Mouse (Mus musculus) common myeloid progenitor, adult 5-6 weeks (primary cell): ENCODE results near the gene Jmjd8. TPM values are rescaled to one million over a fixed set of nuclear protein-coding genes. Genes with fewer than 3 reads are reported as not detected.

Source experiments
- ATAC-seq: replicated peaks from 2 replicates; pipeline ENCODE4 v1.8.0; 2016; ENCODE audit warnings: low read depth, mild to moderate bottlenecking, moderate TSS enrichment, inconsistent platforms; ENCODE audit not compliant: poor library complexity, severe bottlenecking
- total RNA-seq: library from RNA; stranded (forward); fragments of 200-1000, 187-1606 nt; gene quantifications from 2 replicates; pipeline ENCODE4 v1.2.3, GENCODE M21; 2017

The Jmjd8 gene
- total RNA-seq, 1 experiment from 2014 or later: 15.4 TPM

GRCm38 (mm10) chr17:25874721-25875170 is 46.1 kb downstream of the Jmjd8 start, which contains the start of gene Mettl26:
Gene Mettl26 (plus strand): TSS chr17:25875074.
- ATAC-seq: peak; percentile 74

GRCm38 (mm10) chr17:25875171-25876136 is 46.8 kb downstream of the Jmjd8 start:
- peak; percentile 81 for ATAC-seq

- no peak for ATAC-seq
Observed at GRCm38 (mm10) chr17:25876347-25876915, 47.8 kb downstream of the Jmjd8 start.

- ATAC-seq: no peak
Observed at GRCm38 (mm10) chr17:25877025-25877424, 48.4 kb downstream of the Jmjd8 start.

- ATAC-seq: no peak
Observed at GRCm38 (mm10) chr17:25877741-25878610, 49.3 kb downstream of the Jmjd8 start.

GRCm38 (mm10) chr17:25878611-25879180 is 50.0 kb downstream of the Jmjd8 start:
- no peak for ATAC-seq

GRCm38 (mm10) chr17:25879261-25879660 is 50.6 kb downstream of the Jmjd8 start:
- ATAC-seq: no peak

- ATAC-seq: no peak
Observed at GRCm38 (mm10) chr17:25879750-25880149, 51.1 kb downstream of the Jmjd8 start.

GRCm38 (mm10) chr17:25880196-25880910 is 51.7 kb downstream of the Jmjd8 start, which contains the start of gene Wfikkn1:
Gene Wfikkn1 (minus strand): TSS chr17:25880858.
- ATAC-seq: no peak

GRCm38 (mm10) chr17:25880913-25881641 is 52.4 kb downstream of the Jmjd8 start:
- ATAC-seq: no peak

Other genes with a start within 250 kb of the Jmjd8 start
- gene Lmf1, start 249.8 kb upstream of the Jmjd8 start, total RNA-seq: 9.0 and 11.7 TPM in 2 replicates
- not detected in 2 replicates for gene Gng13, start 111.7 kb upstream of the Jmjd8 start, total RNA-seq
- 17.0 and 28.5 TPM in 2 replicates for gene Chtf18, start 101.4 kb upstream of the Jmjd8 start, total RNA-seq
- gene Rpusd1, start 101.2 kb upstream of the Jmjd8 start, total RNA-seq: 3.0 and 3.9 TPM in 2 replicates
- not detected in 2 replicates for gene Mslnl, start 92.8 kb upstream of the Jmjd8 start, total RNA-seq
- not detected in 2 replicates for gene Msln, start 74.5 kb upstream of the Jmjd8 start, total RNA-seq
- 8.7 and 32.7 TPM in 2 replicates for gene Narfl, start 55.1 kb upstream of the Jmjd8 start, total RNA-seq
- 13.6 and 28.4 TPM in 2 replicates for gene Haghl, start 43.2 kb upstream of the Jmjd8 start, total RNA-seq
- gene Ccdc78, start 42.3 kb upstream of the Jmjd8 start, total RNA-seq: not detected in 2 replicates
- gene Fam173a, start 36.0 kb upstream of the Jmjd8 start, total RNA-seq: 47.9 and 51.1 TPM in 2 replicates
- 4.3 TPM in 1 of 2 replicates, not detected in the other for gene AC134908.4, start 33.2 kb upstream of the Jmjd8 start, total RNA-seq
- gene Metrn, start 31.7 kb upstream of the Jmjd8 start, total RNA-seq: 26.7 and 27.8 TPM in 2 replicates
- gene Fbxl16, start 19.8 kb upstream of the Jmjd8 start, total RNA-seq: 0.18 TPM in 1 of 2 replicates, not detected in the other
- 10.2 and 21.0 TPM in 2 replicates for gene Wdr24, start 5.2 kb upstream of the Jmjd8 start, total RNA-seq
- gene Stub1, start 4.5 kb downstream of the Jmjd8 start, total RNA-seq: 60.4 and 84.7 TPM in 2 replicates
- 0.46 TPM in 1 of 2 replicates, not detected in the other for gene Rhbdl1, start 8.4 kb downstream of the Jmjd8 start, total RNA-seq
- gene Gm20683, start 12.9 kb downstream of the Jmjd8 start, total RNA-seq: not detected in 2 replicates
- 23.7 and 29.7 TPM in 2 replicates for gene Rhot2, start 16.0 kb downstream of the Jmjd8 start, total RNA-seq
- 18.6 and 23.8 TPM in 2 replicates for gene Wdr90, start 32.6 kb downstream of the Jmjd8 start, total RNA-seq
- gene Mcrip2, start 39.9 kb downstream of the Jmjd8 start, total RNA-seq: 22.3 and 24.0 TPM in 2 replicates
- 13.9 and 15.9 TPM in 2 replicates for gene Mettl26, start 46.2 kb downstream of the Jmjd8 start, total RNA-seq
- 0.78 and 1.0 TPM in 2 replicates for gene Wfikkn1, start 52.0 kb downstream of the Jmjd8 start, total RNA-seq
- gene Rab40c, start 90.9 kb downstream of the Jmjd8 start, total RNA-seq: 1.0 and 7.0 TPM in 2 replicates
- gene Pigq, start 116.1 kb downstream of the Jmjd8 start, total RNA-seq: 50.4 and 62.4 TPM in 2 replicates
- not detected in 2 replicates for gene Nhlrc4, start 116.1 kb downstream of the Jmjd8 start, total RNA-seq
- not detected in 2 replicates for gene A930017K11Rik, start 123.7 kb downstream of the Jmjd8 start, total RNA-seq
- gene Capn15, start 156.9 kb downstream of the Jmjd8 start, total RNA-seq: 4.1 and 4.6 TPM in 2 replicates
- gene Rab11fip3, start 240.7 kb downstream of the Jmjd8 start, total RNA-seq: 0.97 and 2.2 TPM in 2 replicates